Mouse (Mus musculus): ENCODE results near the gene Lsm11.
"Not testable (repeated sequence)": the region's sequence is repeated elsewhere in the genome, so short reads cannot be mapped to it uniquely, and the experiment has no call there.

The Lsm11 gene

DNA sequence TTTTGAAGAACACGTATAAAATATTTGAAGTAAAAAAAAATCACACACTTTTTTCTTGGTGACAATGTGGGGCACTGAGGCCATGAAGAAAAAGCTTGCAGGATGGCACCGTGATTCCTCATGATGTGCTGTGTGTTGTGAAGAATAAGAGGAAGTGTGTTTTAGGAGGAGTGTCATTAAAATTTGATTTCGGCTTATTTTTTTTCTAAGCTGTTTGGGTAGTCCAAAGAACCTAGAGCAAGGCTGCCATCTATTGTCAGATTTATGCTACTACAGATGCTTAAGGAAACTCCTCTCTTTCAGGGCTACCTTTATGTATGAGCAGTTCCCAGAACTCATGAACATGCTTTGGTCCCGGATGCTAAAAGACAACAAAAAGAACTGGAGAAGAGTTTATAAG, 60.7 kb downstream of the Lsm11 start:
- no peak for DNase-seq (ENCODE audit: extremely low read depth, low read depth, low spot score)

DNA sequence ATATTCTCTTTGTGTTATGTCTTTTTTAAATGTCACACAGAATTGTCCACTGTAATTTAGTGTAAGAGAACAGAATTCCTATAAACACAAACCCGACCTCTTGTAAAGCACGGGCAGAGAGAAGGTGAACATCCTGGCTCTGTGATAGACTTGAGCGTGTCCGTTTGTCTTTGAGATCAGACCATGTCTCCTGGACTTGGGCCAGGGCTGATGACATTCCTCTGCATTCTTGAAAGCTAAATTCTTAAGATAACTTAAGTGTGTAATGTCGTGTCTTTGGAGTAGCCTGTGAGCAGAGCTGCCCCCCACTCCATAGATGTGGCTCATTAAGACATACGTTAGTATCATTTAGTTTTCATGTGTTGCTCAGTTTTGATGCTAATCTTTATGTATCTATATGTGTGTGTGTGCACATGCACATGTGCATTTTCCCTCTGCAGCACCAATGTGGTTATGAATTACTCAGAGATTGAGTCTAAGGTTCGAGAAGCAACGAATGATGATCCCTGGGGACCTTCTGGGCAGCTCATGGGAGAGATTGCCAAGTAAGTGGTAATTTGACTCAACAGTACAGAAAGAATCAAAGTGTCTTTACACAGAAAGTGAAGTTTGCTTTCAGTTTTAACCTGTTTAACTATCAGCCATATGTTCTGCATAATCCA, 61.3 kb downstream of the Lsm11 start:
- DNase-seq (ENCODE audit: extremely low read depth, low read depth, low spot score): no peak

DNA sequence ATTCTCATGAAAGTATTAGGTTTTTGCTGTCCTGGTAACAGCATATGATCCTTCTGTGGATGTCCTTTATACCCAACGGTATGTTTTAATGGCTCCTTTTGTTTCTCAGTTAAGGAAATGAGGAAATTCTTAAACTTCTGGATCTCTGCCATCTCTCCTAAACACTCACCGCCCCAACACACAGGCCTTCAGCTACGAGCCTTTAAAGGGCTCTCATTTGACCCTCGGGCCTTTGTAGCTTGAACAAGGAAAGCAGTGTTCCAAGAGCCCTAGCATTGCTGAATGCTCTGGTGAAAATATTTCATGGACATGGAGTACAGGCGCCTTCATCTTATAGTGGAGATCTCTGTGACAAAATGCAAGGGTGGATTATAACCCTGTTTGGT, 63.1 kb downstream of the Lsm11 start:
- DNase-seq (ENCODE audit: extremely low read depth, low read depth, low spot score): peak; percentile 76

DNA sequence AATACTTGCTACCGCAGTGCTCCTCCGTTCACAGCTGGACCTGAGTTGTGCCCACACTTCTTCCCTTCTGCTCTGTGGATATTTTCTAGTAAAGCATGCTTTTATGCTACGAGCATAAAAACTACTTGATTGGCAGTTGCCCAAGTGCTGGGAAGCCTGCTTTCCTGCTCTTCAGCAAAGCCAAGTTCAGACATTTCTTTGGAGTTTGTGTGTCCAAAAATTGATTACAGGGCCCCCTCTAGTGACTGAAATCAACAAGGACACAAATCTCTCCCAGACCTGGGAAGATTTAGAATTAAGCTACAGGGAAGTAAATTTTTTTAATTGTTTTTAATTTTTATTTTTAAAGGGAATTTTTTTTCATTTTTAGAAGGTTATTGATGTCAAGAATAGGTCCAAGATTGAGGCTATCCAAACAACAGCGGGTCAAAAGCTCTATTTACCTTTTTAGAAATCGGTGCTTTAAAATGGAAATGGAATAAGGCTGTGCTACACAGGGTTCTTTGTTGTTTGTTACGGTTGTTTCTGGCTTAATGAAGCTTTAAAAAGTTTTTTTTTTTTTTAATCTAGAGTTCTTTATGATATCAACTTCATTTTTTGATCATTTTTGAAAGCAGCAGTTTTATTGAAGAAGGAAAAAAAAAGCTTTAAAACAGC, 63.6 kb downstream of the Lsm11 start:
- no peak for DNase-seq (ENCODE audit: extremely low read depth, low read depth, low spot score)

DNA sequence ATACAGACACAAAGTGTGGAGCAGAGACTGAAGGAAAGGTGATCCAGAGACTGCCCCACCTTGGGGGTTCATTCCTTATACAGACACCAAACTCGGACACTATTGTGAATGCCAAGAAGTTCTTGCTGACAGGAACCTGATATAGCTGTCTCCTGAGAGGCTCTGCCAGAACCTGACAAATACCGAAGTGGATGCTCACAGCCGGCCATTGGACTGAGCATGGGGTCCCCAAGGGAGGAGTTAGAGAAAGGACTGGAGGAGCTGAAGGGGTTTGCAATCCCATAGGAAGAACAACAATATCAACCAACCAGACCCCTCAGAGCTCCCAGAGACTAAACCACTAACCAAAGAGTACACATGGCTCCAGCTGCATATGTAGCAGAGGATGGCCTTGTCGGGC, 65.4 kb downstream of the Lsm11 start:
- DNase-seq (ENCODE audit: extremely low read depth, low read depth, low spot score): not testable (repeated sequence)
